Mouse (Mus musculus) brain, embryonic 14.5 days (tissue): ENCODE measurements around the gene Sccpdh. TPM values are rescaled to one million over a fixed set of nuclear protein-coding genes. Genes with fewer than 3 reads are reported as not detected.
A peak's percentile ranks its signal among the peaks of the same experiment; 100 is the strongest.

ENCODE experiments used
- DNase-seq: peaks from one replicate; pipeline ENCODE4 v3.0.0-alpha.2; 2011; ENCODE audit warnings: low read depth
- CTCF ChIP-seq: fragments of 200-500 bp; IDR thresholded peaks from 2 replicates; pipeline ENCODE4 v1.5.1; 2012; ENCODE audit warnings: inconsistent platforms, mild to moderate bottlenecking, moderate library complexity, borderline replicate concordance; ENCODE audit not compliant: insufficient read depth, insufficient read length; ENCODE audit errors: extremely low read depth
- POLR2A ChIP-seq: fragments of 200-500 bp; IDR thresholded peaks from 2 replicates; pipeline ENCODE4 v1.6.1; 2012; ENCODE audit warnings: mild to moderate bottlenecking, inconsistent platforms, borderline replicate concordance; ENCODE audit not compliant: poor library complexity, insufficient read depth, insufficient read length, severe bottlenecking; ENCODE audit errors: extremely low read depth
- polyA plus RNA-seq: library from polyadenylated mRNA; depleted of rRNA; stranded (reverse); fragments of >200 nt; gene quantifications from 2 replicates; pipeline ENCODE4 v1.2.3, GENCODE M21; 2012

Gene Sccpdh
- polyA plus RNA-seq, 1 experiment = 65.0 TPM

- TF ChIP-seq CTCF = no peak
- TF ChIP-seq POLR2A = no peak
Measured at GRCm38 (mm10) chr1:179644151-179644550, 23.9 kb upstream of the Sccpdh start.

GRCm38 (mm10) chr1:179645101-179645979 is 22.7 kb upstream of the Sccpdh start:
- DNase-seq = peak; percentile 83
- TF ChIP-seq POLR2A (no peak), CTCF (peak; percentile 91)

More at GRCm38 (mm10) chr1:179644151-179644550, 23.9 kb upstream of the Sccpdh start:
- DNase-seq = peak; percentile 49

DNA sequence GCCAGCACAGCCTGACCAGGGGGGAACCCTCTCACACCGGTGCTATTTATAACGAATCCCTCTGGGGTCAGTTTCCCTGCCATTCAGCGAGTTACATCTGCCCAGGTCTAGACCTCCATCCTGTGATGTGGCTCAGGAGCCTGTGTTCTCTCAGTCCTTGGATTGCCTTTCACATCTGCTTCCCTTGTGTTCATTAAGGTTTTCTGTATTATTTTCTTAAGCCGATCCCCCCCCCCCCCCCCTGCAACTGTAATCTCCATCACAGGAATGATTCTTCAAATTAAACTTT is 22.1 kb upstream of the Sccpdh start:
- no peak for DNase-seq
- no peak for TF ChIP-seq CTCF
- no peak for TF ChIP-seq POLR2A

DNA sequence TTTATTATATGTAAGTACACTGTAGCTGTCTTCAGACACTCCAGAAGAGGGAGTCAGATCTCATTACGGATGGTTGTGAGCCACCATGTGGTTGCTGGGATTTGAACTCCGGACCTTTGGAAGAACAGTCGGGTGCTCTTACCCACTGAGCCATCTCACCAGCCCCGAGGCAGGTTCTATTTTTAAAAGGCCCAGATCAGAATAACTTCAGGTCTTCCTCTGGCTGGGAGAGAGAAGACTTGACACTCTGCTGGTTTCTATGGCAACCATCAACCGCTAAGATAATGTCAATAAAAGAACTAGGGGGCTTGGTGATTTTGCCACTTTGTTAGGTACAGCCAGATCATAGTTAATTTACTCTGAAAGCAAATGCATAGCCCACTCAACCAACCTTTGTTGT is 19.3 kb upstream of the Sccpdh start:
- DNase-seq = peak; percentile 58

DNA sequence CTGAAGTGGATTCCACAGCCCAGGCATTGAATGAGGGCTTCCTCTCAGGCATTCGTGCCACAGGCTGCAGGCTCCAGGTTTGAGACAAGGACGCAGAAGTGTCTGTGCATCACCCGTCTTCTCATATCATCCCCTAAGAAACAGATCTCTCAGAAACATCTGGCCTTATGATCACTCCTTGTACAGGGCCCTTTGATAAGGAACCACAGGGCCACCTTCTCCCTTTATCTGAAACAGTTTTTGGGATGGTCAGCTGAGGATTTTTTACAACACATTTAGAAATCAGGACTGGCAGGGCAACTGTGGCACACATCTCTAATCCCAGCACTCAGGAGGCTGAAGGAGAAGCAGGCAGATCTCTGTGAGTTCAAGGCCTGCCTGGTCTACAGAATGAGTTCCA is 18.7 kb upstream of the Sccpdh start:
- DNase-seq = no peak
- TF ChIP-seq POLR2A (no peak), CTCF (no peak)

GRCm38 (mm10) chr1:179650284-179650683 is 17.7 kb upstream of the Sccpdh start:
- TF ChIP-seq CTCF (no peak), POLR2A (no peak)
- DNase-seq = no peak

DNA sequence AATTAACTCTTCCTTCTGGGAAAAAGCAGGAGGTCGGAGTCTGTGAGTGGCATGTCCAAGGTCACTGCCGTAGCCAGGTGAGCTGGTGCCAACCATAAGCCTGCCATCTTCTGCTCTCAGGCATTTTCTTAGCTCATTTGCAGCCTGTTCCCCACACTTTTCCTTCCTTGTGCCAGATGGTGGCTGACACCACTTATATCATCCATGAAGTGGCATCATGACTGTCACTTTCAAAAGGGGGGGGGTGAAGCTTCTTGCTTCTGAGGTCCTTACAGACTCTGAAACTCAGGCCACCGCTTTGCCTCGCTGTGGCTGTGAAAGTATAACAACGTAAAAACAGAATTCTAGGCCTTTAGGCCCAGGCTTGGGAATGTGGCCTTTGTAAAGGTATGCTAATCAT is 16.8 kb upstream of the Sccpdh start:
- peak; percentile 14 for DNase-seq
- TF ChIP-seq POLR2A (no peak), CTCF (no peak)

GRCm38 (mm10) chr1:179663065-179663464 is 4.9 kb upstream of the Sccpdh start:
- no peak for TF ChIP-seq POLR2A
- no peak for DNase-seq

GRCm38 (mm10) chr1:179664309-179664930 is 3.6 kb upstream of the Sccpdh start:
- no peak for DNase-seq

DNA sequence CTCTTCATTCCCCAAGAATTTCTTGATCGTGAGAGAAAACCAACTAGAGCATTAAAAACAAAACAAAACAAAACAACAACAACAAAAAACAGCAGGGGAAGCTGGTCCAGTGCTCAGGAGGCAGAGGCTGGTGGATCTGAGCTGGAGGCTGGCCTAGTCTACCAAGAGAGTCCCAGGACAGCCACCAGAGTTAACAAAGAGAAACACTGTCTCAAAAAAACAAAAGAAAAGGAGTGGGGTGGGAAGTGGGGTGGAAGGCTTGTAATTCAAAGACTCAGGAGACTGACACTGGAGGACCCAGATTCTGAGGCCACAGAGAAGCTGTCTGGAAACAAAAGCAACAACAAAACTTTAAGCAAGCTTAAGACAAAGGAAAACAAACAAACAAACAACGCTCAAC is 1.0 kb upstream of the Sccpdh start:
- TF ChIP-seq POLR2A (no peak), CTCF (no peak)
- no peak for DNase-seq

More at GRCm38 (mm10) chr1:179664309-179664930, 3.6 kb upstream of the Sccpdh start:
- TF ChIP-seq CTCF = no peak

DNA sequence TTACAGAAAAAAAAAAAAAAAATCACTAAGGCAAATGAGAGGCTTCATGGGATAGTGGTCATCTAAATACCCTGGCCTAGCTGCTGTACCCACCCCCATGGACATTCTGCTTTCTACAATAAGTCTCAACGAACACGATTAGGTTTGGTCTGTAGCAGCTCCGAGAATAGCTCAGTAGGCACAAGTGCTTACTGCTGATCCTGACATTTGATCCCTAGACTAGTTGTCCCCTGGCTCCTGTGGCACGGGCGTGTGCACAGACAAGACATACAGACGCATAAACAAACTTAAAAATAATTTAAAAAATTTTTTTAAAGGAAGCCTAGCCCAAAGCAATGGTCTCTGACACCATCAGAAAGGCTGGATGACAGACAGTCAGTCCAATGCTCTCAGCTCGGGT is 560 bp upstream of the Sccpdh start:
- DNase-seq = no peak
- no peak for TF ChIP-seq CTCF
- no peak for TF ChIP-seq POLR2A

DNA sequence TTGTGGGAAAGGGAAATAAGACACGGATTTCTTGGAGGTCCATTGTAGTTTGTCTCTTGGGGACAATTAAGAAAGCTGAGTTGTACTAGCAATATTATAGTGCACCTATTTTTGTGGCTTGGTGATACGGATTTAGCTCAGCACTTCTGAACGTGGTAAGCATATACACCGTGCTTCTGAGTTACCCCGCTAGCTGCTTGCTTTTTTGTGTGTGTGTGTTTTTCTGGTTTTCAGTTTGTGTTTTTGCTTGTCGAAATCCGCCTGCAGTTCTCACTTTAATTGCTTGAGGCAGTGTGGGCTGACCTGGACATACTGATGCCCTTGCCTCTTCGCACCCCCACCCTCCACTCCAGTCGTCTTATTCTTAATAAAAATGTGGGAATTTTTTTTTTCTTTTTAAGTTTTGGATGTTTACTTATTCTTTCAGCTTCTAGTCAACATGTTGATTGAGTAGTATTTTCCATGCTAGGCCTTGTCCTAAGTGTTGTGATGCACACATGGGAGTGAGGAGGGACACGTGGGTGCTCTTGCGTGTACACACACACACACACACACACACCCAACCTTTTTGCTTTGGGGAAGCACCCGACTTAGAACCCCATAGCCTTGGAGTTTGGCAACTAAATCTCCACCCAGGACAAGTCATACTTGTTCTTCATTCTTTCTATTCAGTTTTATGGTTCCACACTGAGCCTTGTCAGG is 977 bp downstream of the Sccpdh start:
- TF ChIP-seq CTCF (peak; percentile 3; the same call in 1 of the 2 replicates), POLR2A (no peak)

DNA sequence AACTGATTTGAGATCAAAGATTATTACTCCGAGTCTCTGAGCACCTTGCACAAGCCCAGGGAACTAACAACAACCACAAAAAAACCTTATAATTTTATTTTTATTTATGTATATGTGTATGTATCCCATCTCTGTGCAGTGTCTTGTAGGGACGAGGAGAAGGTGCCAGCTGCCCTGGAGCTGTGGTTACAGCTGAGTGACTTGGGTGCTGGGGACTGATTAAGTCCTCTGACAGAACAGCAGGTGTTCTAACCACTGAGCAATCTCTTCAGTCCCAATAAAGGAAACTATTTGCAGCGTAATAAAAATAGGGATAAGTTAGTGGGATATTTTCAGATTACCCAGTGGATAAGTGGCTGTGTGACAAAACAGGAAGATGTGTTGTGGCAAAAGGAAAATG is 6.3 kb downstream of the Sccpdh start:
- no peak for TF ChIP-seq CTCF
- no peak for TF ChIP-seq POLR2A
- no peak for DNase-seq

More for the DNA sequence above, 977 bp downstream of the Sccpdh start:
- DNase-seq = peak; percentile 55
